Mouse (Mus musculus): ENCODE data around the gene Nrcam. TPM values are rescaled to one million over a fixed set of nuclear protein-coding genes. Genes with fewer than 3 reads are reported as not detected.
A peak's percentile ranks its signal among the peaks of the same experiment; 100 is the strongest.

Gene Nrcam
- polyA plus RNA-seq, 1 experiment: 0.71 TPM

DNA sequence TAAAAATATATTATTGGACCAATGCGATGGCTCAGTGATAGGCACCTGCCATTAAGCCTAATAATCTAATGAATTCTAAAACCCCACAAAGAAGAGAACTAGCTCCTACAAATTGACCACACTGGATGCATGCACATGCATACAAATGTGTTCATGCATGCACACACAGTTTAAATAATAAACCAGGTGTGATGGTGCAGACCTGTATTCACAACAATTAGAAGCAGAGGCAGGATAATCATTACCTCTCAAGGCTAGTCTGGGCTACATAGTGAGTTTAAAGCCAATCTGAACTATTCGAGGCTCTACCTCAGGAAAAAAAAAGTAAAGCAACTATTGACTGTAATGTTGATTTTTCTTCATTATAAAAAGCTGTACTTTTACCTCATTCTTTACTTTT is 13.5 kb upstream of the Nrcam start:
- Histone ChIP-seq H3K36me3 (ENCODE audit: control insufficient read depth, insufficient read depth) (peaks cover 20% of the 10 kb centered on the region), H3K4me3 (no peak overlapping the region), H3K79me2 (ENCODE audit: control insufficient read depth, insufficient read depth) (no peaks in the 10 kb centered on the region), H3K4me2 (ENCODE audit: low read depth) (no peak overlapping the region), H3K27me3 (ENCODE audit: control insufficient read depth, insufficient read depth, insufficient read length) (no peaks in the 10 kb centered on the region), H3ac (ENCODE audit: control insufficient read depth, insufficient read length) (no peak overlapping the region)
- no peak for TF ChIP-seq MYOG (IDR thresholded peaks at IDR 0.05; ENCODE audit: control insufficient read depth in 1 of 3, insufficient read depth in 1 of 3, insufficient read length in 2 of 3, low read depth in 2 of 3)
- no peak for TF ChIP-seq CEBPB (IDR thresholded peaks at IDR 0.05; ENCODE audit: insufficient read depth, poor library complexity, severe bottlenecking)
- no peak for TF ChIP-seq REST (IDR thresholded peaks at IDR 0.05; ENCODE audit: insufficient read depth, insufficient read length)
- TF ChIP-seq POLR2AphosphoS2 (IDR thresholded peaks at IDR 0.05; ENCODE audit: insufficient read length, low read depth): no peak
- no peak for TF ChIP-seq MAX (IDR thresholded peaks at IDR 0.05; ENCODE audit: low read depth)
- no peak for TF ChIP-seq SRF (IDR thresholded peaks at IDR 0.05; ENCODE audit: control insufficient read depth, insufficient read length, low read depth)
- no peak for TF ChIP-seq E2F4 (IDR thresholded peaks at IDR 0.05; ENCODE audit: insufficient read depth)
- no peak for TF ChIP-seq USF1 (IDR thresholded peaks at IDR 0.05; ENCODE audit: low read depth)
- no peak for TF ChIP-seq POLR2A (IDR thresholded peaks at IDR 0.05; ENCODE audit: insufficient read length, low read depth)
- TF ChIP-seq MYOD1 (IDR thresholded peaks at IDR 0.05; ENCODE audit: control insufficient read depth in 1 of 3, insufficient read length in 2 of 3, low read depth in 2 of 3): no peak
- TF ChIP-seq TCF3 (IDR thresholded peaks at IDR 0.05; ENCODE audit: insufficient read length, low read depth): no peak
- no peak for TF ChIP-seq TCF12 (IDR thresholded peaks at IDR 0.05; ENCODE audit: insufficient read depth, poor library complexity, severe bottlenecking)

DNA sequence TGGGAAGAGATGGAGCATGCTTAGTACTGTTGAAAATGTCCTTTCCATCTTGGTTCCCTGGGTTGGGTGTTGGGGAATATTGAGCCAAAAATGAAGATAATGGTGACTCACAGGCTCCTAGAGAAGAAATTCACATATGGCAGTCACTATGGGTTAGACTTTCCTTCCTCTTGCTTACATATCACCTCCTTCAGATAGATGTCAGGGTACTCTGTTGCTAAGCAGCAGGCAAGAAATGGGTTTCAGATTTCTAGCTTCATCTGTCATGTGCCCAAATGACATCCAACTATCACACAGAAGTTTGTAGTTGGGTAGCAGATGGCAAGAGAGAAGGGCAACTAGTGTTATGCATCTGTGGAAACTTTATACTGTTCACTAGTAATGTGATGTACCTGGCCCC is 3.6 kb upstream of the Nrcam start:
- H3K79me2 ChIP-seq (ENCODE audit: control insufficient read depth, insufficient read depth): no peaks in the 10 kb centered on the region
- no peaks in the 10 kb centered on the region for H3K36me3 ChIP-seq (ENCODE audit: control insufficient read depth, insufficient read depth)
- no peak overlapping the region for H3K4me2 ChIP-seq (ENCODE audit: low read depth)
- H3ac ChIP-seq (ENCODE audit: control insufficient read depth, insufficient read length): no peak overlapping the region
- H3K27me3 ChIP-seq (ENCODE audit: control insufficient read depth, insufficient read depth, insufficient read length): peaks cover 7% of the 10 kb centered on the region
- TF ChIP-seq E2F4 (IDR thresholded peaks at IDR 0.05; ENCODE audit: insufficient read depth) (no peak), TCF12 (IDR thresholded peaks at IDR 0.05; ENCODE audit: insufficient read depth, poor library complexity, severe bottlenecking) (no peak), CEBPB (IDR thresholded peaks at IDR 0.05; ENCODE audit: insufficient read depth, poor library complexity, severe bottlenecking) (no peak)
- H3K4me3 ChIP-seq: no peak overlapping the region

DNA sequence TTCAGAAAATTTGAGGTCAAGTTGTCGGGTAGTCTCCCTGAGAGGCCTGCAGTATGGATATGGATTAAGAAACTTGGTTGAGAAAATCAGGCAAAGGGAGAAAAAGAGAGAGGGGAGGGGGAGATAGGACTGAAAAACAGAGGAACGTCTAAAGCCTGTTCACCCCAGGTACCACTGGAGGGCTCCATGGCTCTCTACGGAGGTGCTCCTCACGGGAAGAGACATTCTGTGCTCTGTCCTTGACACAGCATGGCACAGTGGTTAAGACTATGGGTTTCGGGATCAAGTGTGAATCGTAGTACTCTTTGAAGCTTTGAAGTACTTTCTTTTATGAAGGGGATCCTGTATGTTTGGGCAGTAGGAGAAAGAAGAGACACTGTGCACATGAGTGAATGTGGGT is 1.2 kb upstream of the Nrcam start:
- Histone ChIP-seq H3K36me3 (ENCODE audit: control insufficient read depth, insufficient read depth) (no peaks in the 10 kb centered on the region), H3K79me2 (ENCODE audit: control insufficient read depth, insufficient read depth) (no peaks in the 10 kb centered on the region)
- TF ChIP-seq CEBPB (IDR thresholded peaks at IDR 0.05; ENCODE audit: insufficient read depth, poor library complexity, severe bottlenecking) (no peak), REST (IDR thresholded peaks at IDR 0.05; ENCODE audit: insufficient read depth, insufficient read length) (no peak), TCF12 (IDR thresholded peaks at IDR 0.05; ENCODE audit: insufficient read depth, poor library complexity, severe bottlenecking) (no peak), USF1 (IDR thresholded peaks at IDR 0.05; ENCODE audit: low read depth) (no peak), SRF (IDR thresholded peaks at IDR 0.05; ENCODE audit: control insufficient read depth, insufficient read length, low read depth) (no peak), MAX (IDR thresholded peaks at IDR 0.05; ENCODE audit: low read depth) (no peak), MYOG (IDR thresholded peaks at IDR 0.05; ENCODE audit: control insufficient read depth in 1 of 3, insufficient read depth in 1 of 3, insufficient read length in 2 of 3, low read depth in 2 of 3) (no peak), E2F4 (IDR thresholded peaks at IDR 0.05; ENCODE audit: insufficient read depth) (no peak), TCF3 (IDR thresholded peaks at IDR 0.05; ENCODE audit: insufficient read length, low read depth) (no peak), POLR2AphosphoS2 (IDR thresholded peaks at IDR 0.05; ENCODE audit: insufficient read length, low read depth) (no peak), MYOD1 (IDR thresholded peaks at IDR 0.05; ENCODE audit: control insufficient read depth in 1 of 3, insufficient read length in 2 of 3, low read depth in 2 of 3) (no peak), POLR2A (IDR thresholded peaks at IDR 0.05; ENCODE audit: insufficient read length, low read depth) (no peak)

DNA sequence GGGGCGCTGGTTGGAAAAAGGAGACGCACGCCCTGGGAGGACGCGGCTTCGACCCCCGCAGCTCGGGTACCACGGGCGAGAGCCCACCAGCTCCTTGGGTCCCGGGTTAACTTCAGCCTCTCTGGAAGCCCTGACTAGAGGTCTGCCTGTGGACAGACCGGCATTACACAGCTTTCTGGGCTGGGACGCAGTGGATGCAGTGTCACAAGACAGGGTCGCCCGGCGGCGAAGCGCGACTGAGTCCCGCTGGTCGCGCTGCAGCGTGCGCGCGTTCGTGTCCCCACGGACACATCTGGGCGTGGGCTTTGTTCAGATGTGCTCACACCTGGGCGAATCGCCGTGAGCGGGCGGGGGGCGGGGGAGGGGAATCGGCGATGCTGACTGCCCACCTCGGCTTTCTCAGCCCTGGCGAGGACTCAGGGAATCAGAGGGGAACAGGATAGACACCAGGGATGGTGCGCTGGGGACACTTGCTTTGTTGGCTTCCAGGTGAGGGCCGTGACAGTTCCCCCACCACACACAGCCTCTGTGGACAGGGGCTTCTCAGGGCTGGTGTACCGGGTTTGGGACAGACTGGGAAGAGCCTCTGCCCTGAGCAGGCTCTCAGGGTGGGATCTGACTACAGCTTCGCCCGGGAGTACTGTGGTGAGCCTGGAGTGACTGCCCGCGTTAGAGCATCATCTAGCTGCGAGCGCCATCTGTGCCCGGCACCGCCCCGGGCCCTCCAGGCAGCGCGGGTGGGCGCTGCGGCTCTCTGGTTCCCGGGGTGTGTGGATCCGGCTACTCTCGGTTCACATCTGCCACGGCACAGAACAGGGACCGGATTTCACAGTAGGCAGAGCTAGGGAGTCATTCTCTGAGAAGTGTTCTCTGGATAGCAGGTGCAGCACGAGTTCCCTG is 881 bp downstream of the Nrcam start:
- Histone ChIP-seq H3K4me3 (peak overlapping the region; percentile 12), H3K27me3 (ENCODE audit: control insufficient read depth, insufficient read depth, insufficient read length) (peaks cover 7% of the 10 kb centered on the region), H3K36me3 (ENCODE audit: control insufficient read depth, insufficient read depth) (no peaks in the 10 kb centered on the region), H3ac (ENCODE audit: control insufficient read depth, insufficient read length) (peak overlapping the region; percentile 1), H3K4me2 (ENCODE audit: low read depth) (peak overlapping the region; percentile 76), H3K79me2 (ENCODE audit: control insufficient read depth, insufficient read depth) (no peaks in the 10 kb centered on the region)
- TF ChIP-seq POLR2AphosphoS2 (IDR thresholded peaks at IDR 0.05; ENCODE audit: insufficient read length, low read depth) (no peak), E2F4 (IDR thresholded peaks at IDR 0.05; ENCODE audit: insufficient read depth) (no peak), POLR2A (IDR thresholded peaks at IDR 0.05; ENCODE audit: insufficient read length, low read depth) (no peak), MYOG (IDR thresholded peaks at IDR 0.05; ENCODE audit: control insufficient read depth in 1 of 3, insufficient read depth in 1 of 3, insufficient read length in 2 of 3, low read depth in 2 of 3) (no peak), TCF12 (IDR thresholded peaks at IDR 0.05; ENCODE audit: insufficient read depth, poor library complexity, severe bottlenecking) (no peak), REST (IDR thresholded peaks at IDR 0.05; ENCODE audit: insufficient read depth, insufficient read length) (no peak), MAX (IDR thresholded peaks at IDR 0.05; ENCODE audit: low read depth) (no peak), CEBPB (IDR thresholded peaks at IDR 0.05; ENCODE audit: insufficient read depth, poor library complexity, severe bottlenecking) (no peak), SRF (IDR thresholded peaks at IDR 0.05; ENCODE audit: control insufficient read depth, insufficient read length, low read depth) (no peak), USF1 (IDR thresholded peaks at IDR 0.05; ENCODE audit: low read depth) (no peak), MYOD1 (IDR thresholded peaks at IDR 0.05; ENCODE audit: control insufficient read depth in 1 of 3, insufficient read length in 2 of 3, low read depth in 2 of 3) (no peak), TCF3 (IDR thresholded peaks at IDR 0.05; ENCODE audit: insufficient read length, low read depth) (no peak)

More for the DNA sequence above, 1.2 kb upstream of the Nrcam start:
- peaks cover 7% of the 10 kb centered on the region for H3K27me3 ChIP-seq (ENCODE audit: control insufficient read depth, insufficient read depth, insufficient read length)
- no peak overlapping the region for H3ac ChIP-seq (ENCODE audit: control insufficient read depth, insufficient read length)
- H3K4me3 ChIP-seq: no peak overlapping the region
- no peak overlapping the region for H3K4me2 ChIP-seq (ENCODE audit: low read depth)
